Mouse (Mus musculus) liver, embryonic 14.5 days (tissue): ENCODE measurements at regions not wholly inside any gene's neighbourhood (a gene's known extent, or its start where the extent isn't known, plus 50 kb on each side); places are given as distances from the start of the nearest gene placed in this dataset.

Experiments used
- ATAC-seq: fragments of 200-750 bp; cut with Nextera tagmentation; 2 replicates; pipeline ENCODE4 v1.8.0; 2017; ENCODE audit warnings: moderate number of reproducible peaks, mild to moderate bottlenecking, moderate library complexity; ENCODE audit not compliant: insufficient read depth
- DNase-seq, 3 experiments: peaks; one replicate each; pipeline ENCODE4 v3.0.0-alpha.2; 2012 to 2013; ENCODE audit warnings: low read depth in 3 of 3, low spot score in 3 of 3
- H3K27ac ChIP-seq: fragments of 300-500 bp; sonication (generic); 2 replicates; pipeline ENCODE4 v1.5.1; 2014; ENCODE audit warnings: moderate library complexity, mild to moderate bottlenecking, control low read depth, inconsistent platforms
- H3K27me3 ChIP-seq: fragments of 300-500 bp; sonication (generic); 2 replicates; pipeline ENCODE4 v1.6.1; 2014; ENCODE audit warnings: mild to moderate bottlenecking, low read length, moderate library complexity; ENCODE audit not compliant: control insufficient read depth, insufficient read depth
- H3K36me3 ChIP-seq: fragments of 300-500 bp; sonication (generic); replicated peaks from 2 replicates; pipeline ENCODE4 v1.6.1; 2014; ENCODE audit warnings: low read depth; ENCODE audit not compliant: control insufficient read depth, insufficient read depth
- H3K4me1 ChIP-seq, 2 experiments: fragments of 200-500 bp in 1 of 2; fragments of 300-500 bp in 1 of 2; sonication (generic) in 1 of 2; replicated peaks; 2 replicates each; pipeline ENCODE4 v1.6.1; 2012 to 2014; ENCODE audit warnings: antibody characterized with exemption in 1 of 2, inconsistent platforms in 1 of 2, low read length in 1 of 2; ENCODE audit not compliant: control insufficient read depth in 2 of 2, insufficient read depth in 2 of 2
- H3K4me2 ChIP-seq: fragments of 300-500 bp; sonication (generic); 2 replicates; pipeline ENCODE4 v1.6.1; 2014; ENCODE audit warnings: low read depth, mild to moderate bottlenecking, control low read depth, moderate library complexity
- H3K4me3 ChIP-seq, 2 experiments: fragments of 200-500 bp in 1 of 2; fragments of 300-500 bp in 1 of 2; sonication (generic) in 1 of 2; 2 replicates each; pipeline ENCODE4 v1.5.1; 2012 to 2014; ENCODE audit warnings: low read depth in 2 of 2, low read length in 2 of 2, mild to moderate bottlenecking in 2 of 2, control low read depth in 1 of 2, inconsistent platforms in 1 of 2, moderate library complexity in 1 of 2; ENCODE audit not compliant: insufficient read depth in 1 of 2
- H3K9ac ChIP-seq: fragments of 300-500 bp; sonication (generic); replicated peaks from 2 replicates; pipeline ENCODE4 v1.6.1; 2014; ENCODE audit warnings: mild to moderate bottlenecking, control low read depth, moderate library complexity
- H3K9me3 ChIP-seq: fragments of 300-500 bp; sonication (generic); 2 replicates; pipeline ENCODE4 v1.6.1; 2016; ENCODE audit warnings: low read length, mixed read lengths; ENCODE audit not compliant: control insufficient read depth
- CTCF ChIP-seq: IDR thresholded peaks from 2 replicates; pipeline ENCODE4 v1.5.1; 2016; ENCODE audit warnings: antibody characterized with exemption, low read depth, control low read depth
- EP300 ChIP-seq: IDR thresholded peaks from 2 replicates; pipeline ENCODE4 v1.6.1; 2016; ENCODE audit warnings: antibody characterized with exemption, low read depth
- WGBS: fragments of 180-500 bp; shearing (Covaris S2); extraction: QIAGEN DNeasy Blood & Tissue Kit; methylation state at CpG from one replicate; pipeline ENCODE4 v1.1.7; 2014; ENCODE audit not compliant: insufficient replicate concordance; 5-methylcytosine and 5-hydroxymethylcytosine counted together

DNA sequence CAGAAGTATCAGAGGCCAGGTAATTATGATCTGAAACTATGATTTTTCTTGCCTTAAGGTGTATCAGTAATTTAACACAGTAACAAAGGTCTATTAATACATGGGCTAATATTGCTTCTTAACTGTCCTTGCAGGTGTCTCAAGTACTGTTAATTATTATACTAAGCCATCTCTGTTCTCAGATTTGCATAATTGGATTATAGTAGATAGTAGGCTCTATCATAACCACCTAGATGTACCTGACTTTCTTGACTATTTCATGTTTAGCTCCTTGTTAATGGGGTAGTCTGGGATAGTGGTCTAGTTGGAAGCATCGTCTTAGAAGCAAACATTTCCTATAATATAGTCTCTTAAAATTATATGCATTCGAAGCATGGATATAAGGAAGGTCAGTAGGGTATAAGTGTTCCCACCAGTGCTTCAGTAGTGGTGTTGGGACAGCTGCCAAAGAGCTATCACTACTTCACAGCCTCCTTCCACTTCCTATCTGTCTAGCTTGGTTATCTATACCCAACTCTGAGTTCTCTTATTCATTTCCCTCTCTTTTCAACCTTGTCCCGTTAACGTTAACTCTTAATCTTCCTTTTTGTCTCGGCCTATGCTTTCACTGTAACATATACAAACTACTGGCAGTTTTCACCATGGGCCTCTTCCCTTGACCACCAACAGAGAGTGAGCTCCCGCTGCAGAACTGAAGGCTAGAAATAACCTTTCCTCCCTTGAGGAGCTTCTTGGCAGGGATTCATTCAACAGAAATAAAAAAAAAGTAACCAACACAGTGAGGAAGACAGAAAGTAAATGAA is 630.9 kb upstream of the Lcorl start:
- no peaks in the 10 kb centered on the region for H3K36me3 ChIP-seq
- H3K27ac ChIP-seq = no peak overlapping the region
- TF ChIP-seq CTCF (no peak), EP300 (peak; percentile 33; the same call in 1 of the 2 replicates)
- ATAC-seq (peak; percentile 74; the same call in 1 of the 2 replicates), DNase-seq (peak in 1 of 3 experiments; percentile 3)
- H3K4me1 ChIP-seq = no peaks in the 10 kb centered on the region
- no peak overlapping the region for H3K4me2 ChIP-seq
- H3K4me3 ChIP-seq = no peak overlapping the region
- no peak overlapping the region for H3K9ac ChIP-seq
- WGBS = 12% methylated on average over 6 of the region's 6 CpGs
- H3K27me3 ChIP-seq = no peaks in the 10 kb centered on the region
- H3K9me3 ChIP-seq = no peaks in the 10 kb centered on the region

DNA sequence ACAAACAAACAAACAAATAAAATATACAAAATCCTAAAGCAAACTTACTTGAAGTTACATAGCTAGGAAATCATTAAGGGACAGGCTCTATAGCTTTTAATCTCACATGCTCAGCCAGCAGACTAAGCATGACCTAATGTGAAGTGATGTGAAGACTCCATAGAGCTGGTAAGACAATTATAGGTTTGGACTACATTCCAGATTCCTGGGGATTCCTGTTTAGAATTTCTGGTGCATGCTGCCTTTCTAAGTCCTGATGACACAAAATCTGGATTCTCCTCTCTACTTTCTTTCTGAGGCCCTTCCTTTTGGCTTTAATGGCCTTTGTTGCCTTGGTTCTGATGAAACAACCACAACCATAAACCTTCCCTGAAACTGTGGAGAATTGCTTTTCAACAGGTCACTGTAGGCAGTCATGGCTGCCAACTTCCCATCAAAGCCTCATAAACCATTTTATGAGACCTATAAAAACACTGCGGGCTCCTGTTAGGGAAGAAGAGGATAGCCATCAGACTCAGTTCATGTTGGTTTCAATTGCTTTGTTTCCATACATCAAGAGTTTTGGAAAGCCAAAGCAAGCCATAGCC is 629.4 kb upstream of the Lcorl start:
- Histone ChIP-seq H3K9me3 (no peaks in the 10 kb centered on the region), H3K4me1 (no peaks in the 10 kb centered on the region), H3K9ac (no peak overlapping the region), H3K4me3 (no peak overlapping the region), H3K4me2 (no peak overlapping the region), H3K36me3 (no peaks in the 10 kb centered on the region), H3K27ac (no peak overlapping the region), H3K27me3 (no peaks in the 10 kb centered on the region)
- DNase-seq (no peak), ATAC-seq (no peak)
- TF ChIP-seq CTCF = no peak
- no peak for TF ChIP-seq EP300
- WGBS = 58% methylated on average over 1 of the region's 1 CpGs

DNA sequence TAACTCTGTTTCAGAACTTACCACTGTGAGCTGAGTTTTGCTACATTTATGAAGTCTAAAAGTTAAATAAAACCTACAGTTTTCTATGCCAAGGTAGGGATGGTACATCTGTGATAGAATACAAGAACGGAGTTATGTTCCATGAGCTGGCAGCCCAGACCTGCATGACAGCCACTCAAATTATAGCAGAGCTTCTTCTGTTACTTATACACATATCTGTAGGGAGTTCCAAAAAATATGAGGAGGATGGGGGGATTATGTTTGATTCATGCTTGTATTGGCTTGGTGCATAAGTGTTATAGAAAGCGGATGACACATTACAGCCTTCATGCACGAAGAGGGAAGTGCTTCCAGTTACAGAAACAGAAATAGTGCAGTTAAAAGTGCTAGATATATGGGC is 598.9 kb upstream of the Lcorl start:
- no peak for DNase-seq
- Histone ChIP-seq H3K4me1 (no peaks in the 10 kb centered on the region), H3K27me3 (no peaks in the 10 kb centered on the region), H3K36me3 (no peaks in the 10 kb centered on the region), H3K4me2 (no peak overlapping the region), H3K9me3 (no peaks in the 10 kb centered on the region), H3K9ac (no peak overlapping the region), H3K4me3 (no peak overlapping the region), H3K27ac (no peak overlapping the region)
- TF ChIP-seq CTCF (no peak), EP300 (no peak)
- WGBS = 62% methylated on average over 3 of the region's 3 CpGs
- no peak for ATAC-seq

DNA sequence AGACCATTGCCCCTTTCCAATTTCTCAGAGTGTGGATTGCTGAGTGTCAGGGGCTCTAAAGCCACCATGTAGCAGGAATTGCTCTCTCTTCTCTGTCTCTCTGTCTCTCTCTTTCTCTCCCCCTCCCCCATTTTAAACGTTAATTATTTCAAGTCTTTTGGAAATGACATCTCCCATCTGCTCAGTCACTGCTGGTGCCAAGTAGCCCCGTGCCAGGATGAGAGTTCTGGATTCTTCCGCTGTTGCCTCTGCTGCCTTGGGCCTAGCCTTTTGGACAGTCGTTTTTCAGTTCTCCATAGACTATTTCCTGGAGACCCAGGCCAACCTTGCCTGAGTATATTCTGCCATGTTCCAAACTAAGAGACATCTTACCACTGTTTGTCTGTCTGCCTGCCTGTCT is 590.9 kb upstream of the Lcorl start:
- Histone ChIP-seq H3K4me2 (no peak overlapping the region), H3K4me1 (no peaks in the 10 kb centered on the region), H3K9me3 (no peaks in the 10 kb centered on the region), H3K36me3 (no peaks in the 10 kb centered on the region), H3K27me3 (no peaks in the 10 kb centered on the region), H3K4me3 (no peak overlapping the region), H3K9ac (no peak overlapping the region), H3K27ac (no peak overlapping the region)
- ATAC-seq (no peak), DNase-seq (no peak)
- TF ChIP-seq CTCF = no peak
- TF ChIP-seq EP300 = no peak
- WGBS = 45% methylated on average over 4 of the region's 4 CpGs

DNA sequence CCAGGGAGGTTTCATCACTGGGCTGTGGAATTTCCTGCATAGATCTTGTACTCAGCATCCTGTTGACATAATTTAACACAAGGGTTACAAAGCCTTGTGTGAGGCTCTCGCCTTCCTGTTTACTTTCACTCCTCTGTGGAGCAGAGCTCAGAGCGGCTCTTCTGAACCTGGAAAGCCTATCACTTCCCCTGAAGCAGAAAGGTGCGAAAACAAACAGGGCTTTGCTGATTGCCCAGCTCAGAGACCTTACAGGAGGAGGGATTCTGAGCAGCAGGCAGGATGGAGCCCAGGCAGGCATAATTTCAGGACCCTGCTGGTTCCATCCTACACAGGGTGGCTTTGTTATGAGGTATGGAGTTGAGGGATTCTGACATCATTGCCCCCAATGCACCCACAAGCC is 588.4 kb upstream of the Lcorl start:
- Histone ChIP-seq H3K27ac (no peak overlapping the region), H3K9me3 (no peaks in the 10 kb centered on the region), H3K27me3 (no peaks in the 10 kb centered on the region), H3K9ac (no peak overlapping the region), H3K4me1 (no peaks in the 10 kb centered on the region), H3K4me2 (no peak overlapping the region), H3K4me3 (no peak overlapping the region), H3K36me3 (no peaks in the 10 kb centered on the region)
- no peak for TF ChIP-seq CTCF
- no peak for TF ChIP-seq EP300
- no peak for ATAC-seq
- no peak for DNase-seq
- 29% methylated on average over 3 of the region's 3 CpGs for WGBS
